Mouse (Mus musculus): ENCODE data around the gene Kcnab2.

Gene Kcnab2

GRCm38 (mm10) chr4:152453079-152453478 lies 24.6 kb downstream of the Kcnab2 start:
- no peak for DNase-seq (ENCODE audit: low spot score in 2 of 2)

- peak; percentile 38 to 59 for DNase-seq (ENCODE audit: low spot score in 2 of 2)
These were observed 26.3 kb downstream of the Kcnab2 start for GRCm38 (mm10) chr4:152451371-152451770.

- peak; percentile 75 to 76 for DNase-seq (ENCODE audit: low spot score in 2 of 2)
These were observed 29.0 kb downstream of the Kcnab2 start for GRCm38 (mm10) chr4:152448666-152449018.

- no peak for DNase-seq (ENCODE audit: low spot score in 2 of 2)
These were observed 29.7 kb downstream of the Kcnab2 start for GRCm38 (mm10) chr4:152447731-152448665.

- peak; percentile 65 to 74 for DNase-seq (ENCODE audit: low spot score in 2 of 2)
These were observed 31.5 kb downstream of the Kcnab2 start for GRCm38 (mm10) chr4:152446178-152446577.

- no peak for DNase-seq (ENCODE audit: low spot score in 2 of 2)
These were observed 36.1 kb downstream of the Kcnab2 start for GRCm38 (mm10) chr4:152441536-152441935.

GRCm38 (mm10) chr4:152440882-152441281 lies 36.8 kb downstream of the Kcnab2 start:
- no peak for DNase-seq (ENCODE audit: low spot score in 2 of 2)

- DNase-seq (ENCODE audit: low spot score in 2 of 2) = peak; percentile 42 to 60
These were observed 42.4 kb downstream of the Kcnab2 start for GRCm38 (mm10) chr4:152435255-152435654.

GRCm38 (mm10) chr4:152434836-152435235 lies 42.8 kb downstream of the Kcnab2 start:
- DNase-seq (ENCODE audit: low spot score in 2 of 2) = peak; percentile 53 to 69

GRCm38 (mm10) chr4:152432308-152432707 lies 45.4 kb downstream of the Kcnab2 start:
- peak in 1 of 2 experiments; percentile 42 for DNase-seq (ENCODE audit: low spot score in 2 of 2)

- DNase-seq (ENCODE audit: low spot score in 2 of 2) = no peak
These were observed 49.4 kb downstream of the Kcnab2 start for GRCm38 (mm10) chr4:152428259-152428658.

GRCm38 (mm10) chr4:152424922-152425321 lies 52.7 kb downstream of the Kcnab2 start:
- DNase-seq (ENCODE audit: low spot score in 2 of 2) = peak; percentile 28 to 51

GRCm38 (mm10) chr4:152424341-152424740 lies 53.3 kb downstream of the Kcnab2 start:
- DNase-seq (ENCODE audit: low spot score in 2 of 2) = no peak

- DNase-seq (ENCODE audit: low spot score in 2 of 2) = no peak
These were observed 54.1 kb downstream of the Kcnab2 start for GRCm38 (mm10) chr4:152423576-152423975.

GRCm38 (mm10) chr4:152418229-152419060 lies 59.2 kb downstream of the Kcnab2 start:
- no peak for DNase-seq (ENCODE audit: low spot score in 2 of 2)

GRCm38 (mm10) chr4:152412524-152413080 lies 65.1 kb downstream of the Kcnab2 start:
- DNase-seq (ENCODE audit: low spot score in 2 of 2) = no peak

GRCm38 (mm10) chr4:152410961-152411360 lies 66.7 kb downstream of the Kcnab2 start:
- no peak for DNase-seq (ENCODE audit: low spot score in 2 of 2)

GRCm38 (mm10) chr4:152406531-152406930 lies 71.1 kb downstream of the Kcnab2 start:
- no peak for DNase-seq (ENCODE audit: low spot score in 2 of 2)

- DNase-seq (ENCODE audit: low spot score in 2 of 2) = no peak
These were observed 71.9 kb downstream of the Kcnab2 start for GRCm38 (mm10) chr4:152405671-152406201.

GRCm38 (mm10) chr4:152405143-152405542 lies 72.5 kb downstream of the Kcnab2 start:
- no peak for DNase-seq (ENCODE audit: low spot score in 2 of 2)

GRCm38 (mm10) chr4:152398926-152399325 lies 78.7 kb downstream of the Kcnab2 start:
- no peak for DNase-seq (ENCODE audit: low spot score in 2 of 2)

- DNase-seq (ENCODE audit: low spot score in 2 of 2) = no peak
These were observed 85.0 kb downstream of the Kcnab2 start for GRCm38 (mm10) chr4:152392627-152393026.

Measured in natural killer cell, adult 2 months (primary cell).